Mouse (Mus musculus) MEL (cell line): ENCODE results near the gene Tent2. TPM values are rescaled to one million over a fixed set of nuclear protein-coding genes. Genes with fewer than 3 reads are reported as not detected.

Source experiments
- DNase-seq: peaks from one replicate; pipeline ENCODE4 v3.0.0; 2011; ENCODE audit warnings: low read depth, low spot score
- H3K27ac ChIP-seq: 2 replicates; pipeline ENCODE4 v1.5.1; 2012; ENCODE audit warnings: low read depth, mild to moderate bottlenecking, control low read depth, low read length, moderate library complexity; ENCODE audit not compliant: control insufficient read depth
- H3K27me3 ChIP-seq, 2 experiments: fragments of 150-350 bp in 1 of 2; sonication (generic) in 1 of 2; 2 replicates each; pipeline ENCODE4 v1.6.1; 2012; ENCODE audit warnings: low read length in 2 of 2, mild to moderate bottlenecking in 2 of 2, improper control_type of control experiment in 1 of 2, moderate library complexity in 1 of 2; ENCODE audit not compliant: insufficient read depth in 2 of 2, control insufficient read depth in 1 of 2
- H3K36me3 ChIP-seq, 2 experiments: 2 replicates each; pipeline ENCODE4 v1.6.1; 2012 to 2014; ENCODE audit warnings: low read length in 2 of 2, improper control_type of control experiment in 1 of 2, inconsistent platforms in 1 of 2, mild to moderate bottlenecking in 1 of 2; ENCODE audit not compliant: insufficient read depth in 2 of 2, control insufficient read depth in 1 of 2
- H3K4me1 ChIP-seq, 2 experiments: fragments of 150-350 bp in 1 of 2; sonication (generic) in 1 of 2; 2 replicates each; pipeline ENCODE4 v1.6.1; 2012; ENCODE audit warnings: low read length in 2 of 2, improper control_type of control experiment in 1 of 2, mild to moderate bottlenecking in 1 of 2; ENCODE audit not compliant: insufficient read depth in 2 of 2, control insufficient read depth in 1 of 2
- H3K4me3 ChIP-seq, 2 experiments: fragments of 150-350 bp in 1 of 2; sonication (generic) in 1 of 2; 2 replicates each; pipeline ENCODE4 v1.5.1; 2012; ENCODE audit warnings: low read depth in 2 of 2, low read length in 2 of 2, mild to moderate bottlenecking in 2 of 2, moderate library complexity in 2 of 2, control low read depth in 1 of 2, improper control_type of control experiment in 1 of 2; ENCODE audit not compliant: control insufficient read depth in 1 of 2, insufficient read depth in 1 of 2
- H3K79me2 ChIP-seq: 2 replicates; pipeline ENCODE4 v1.6.1; 2012; ENCODE audit warnings: mild to moderate bottlenecking, low read length, moderate library complexity; ENCODE audit not compliant: control insufficient read depth, poor library complexity, insufficient read depth
- H3K9ac ChIP-seq: 2 replicates; pipeline ENCODE4 v1.6.1; 2012; ENCODE audit warnings: low read depth, mild to moderate bottlenecking, control low read depth, low read length, moderate library complexity; ENCODE audit not compliant: control insufficient read depth, poor library complexity, severe bottlenecking
- H3K9me3 ChIP-seq: fragments of 150-350 bp; sonication (generic); replicated peaks from 2 replicates; pipeline ENCODE4 v1.6.1; 2012; ENCODE audit warnings: mild to moderate bottlenecking, low read length, improper control_type of control experiment, moderate library complexity; ENCODE audit not compliant: insufficient read depth
- BHLHE40 ChIP-seq: IDR thresholded peaks from 2 replicates; pipeline ENCODE4 v1.6.1; 2012; ENCODE audit warnings: low read depth, mild to moderate bottlenecking, inconsistent platforms, low read length, improper control_type of control experiment, borderline replicate concordance
- CHD1 ChIP-seq: IDR thresholded peaks from 2 replicates; pipeline ENCODE4 v1.6.1; 2012; ENCODE audit warnings: low read depth, mild to moderate bottlenecking, inconsistent platforms, low read length, improper control_type of control experiment
- CTCF ChIP-seq, 3 experiments: IDR thresholded peaks in 2 of 3; conservative IDR thresholded peaks in 1 of 3; 2 replicates each; pipeline ENCODE4 v1.5.1; 2011 to 2012; ENCODE audit warnings: low read length in 3 of 3, low read depth in 2 of 3, mild to moderate bottlenecking in 2 of 3, improper control_type of control experiment in 1 of 3, inconsistent platforms in 1 of 3, mixed read lengths in 1 of 3, moderate library complexity in 1 of 3; ENCODE audit not compliant: control insufficient read depth in 1 of 3, insufficient read depth in 1 of 3, poor library complexity in 1 of 3, severe bottlenecking in 1 of 3
- E2F4 ChIP-seq: IDR thresholded peaks from 2 replicates; pipeline ENCODE4 v1.6.1; 2011; ENCODE audit warnings: low read depth, low read length, improper control_type of control experiment, borderline replicate concordance
- ETS1 ChIP-seq: IDR thresholded peaks from 2 replicates; pipeline ENCODE4 v1.6.1; 2012; ENCODE audit warnings: low read depth, mild to moderate bottlenecking, inconsistent platforms, low read length, improper control_type of control experiment, moderate library complexity
- GABPA ChIP-seq: IDR thresholded peaks from 2 replicates; pipeline ENCODE4 v1.6.1; 2012; ENCODE audit warnings: low read depth, mild to moderate bottlenecking, inconsistent platforms, low read length, improper control_type of control experiment, moderate library complexity
- HCFC1 ChIP-seq: IDR thresholded peaks from 2 replicates; pipeline ENCODE4 v1.6.1; 2012; ENCODE audit warnings: low read depth, mild to moderate bottlenecking, inconsistent platforms, low read length, improper control_type of control experiment, moderate library complexity
- JUND ChIP-seq: IDR thresholded peaks from 2 replicates; pipeline ENCODE4 v1.6.1; 2011; ENCODE audit warnings: low read depth, mild to moderate bottlenecking, improper control_type of control experiment, low read length
- MEF2A ChIP-seq: IDR thresholded peaks from 2 replicates; pipeline ENCODE4 v1.6.1; 2014; ENCODE audit warnings: low read depth, mild to moderate bottlenecking, inconsistent platforms, low read length, improper control_type of control experiment; ENCODE audit not compliant: poor library complexity, insufficient replicate concordance, severe bottlenecking; ENCODE audit errors: extremely low read depth
- MYB ChIP-seq: IDR thresholded peaks from 2 replicates; pipeline ENCODE4 v1.6.1; 2011; ENCODE audit warnings: mild to moderate bottlenecking, low read depth, low read length, improper control_type of control experiment
- NRF1 ChIP-seq: IDR thresholded peaks from 2 replicates; pipeline ENCODE4 v1.6.1; 2014; ENCODE audit warnings: low read depth, mild to moderate bottlenecking, inconsistent platforms, low read length, improper control_type of control experiment, moderate library complexity; ENCODE audit not compliant: poor library complexity, insufficient read depth, severe bottlenecking
- POLR2A ChIP-seq, 2 experiments: IDR thresholded peaks; 2 replicates each; pipeline ENCODE4 v1.6.1; 2011 to 2012; ENCODE audit warnings: low read length in 2 of 2, mild to moderate bottlenecking in 2 of 2, control low read depth in 1 of 2, improper control_type of control experiment in 1 of 2, low read depth in 1 of 2, moderate library complexity in 1 of 2; ENCODE audit not compliant: control insufficient read depth in 1 of 2, insufficient read depth in 1 of 2, poor library complexity in 1 of 2
- POLR2AphosphoS2 ChIP-seq: IDR thresholded peaks from 2 replicates; pipeline ENCODE4 v1.6.1; 2011; ENCODE audit warnings: low read length, improper control_type of control experiment
- RAD21 ChIP-seq: IDR thresholded peaks from 2 replicates; pipeline ENCODE4 v1.6.1; 2011; ENCODE audit warnings: mild to moderate bottlenecking, low read depth, low read length, improper control_type of control experiment
- RCOR1 ChIP-seq: IDR thresholded peaks from 2 replicates; pipeline ENCODE4 v1.6.1; 2012; ENCODE audit warnings: low read depth, mild to moderate bottlenecking, inconsistent platforms, low read length, improper control_type of control experiment
- SIN3A ChIP-seq: IDR thresholded peaks from 2 replicates; pipeline ENCODE4 v1.6.1; 2012; ENCODE audit warnings: low read length, improper control_type of control experiment, inconsistent platforms
- SMC3 ChIP-seq: IDR thresholded peaks from 2 replicates; pipeline ENCODE4 v1.6.1; 2011; ENCODE audit warnings: low read depth, low read length, improper control_type of control experiment
- TAL1 ChIP-seq: IDR thresholded peaks from 2 replicates; pipeline ENCODE4 v1.6.1; 2012; ENCODE audit warnings: mild to moderate bottlenecking, inconsistent platforms, low read length, moderate library complexity, mixed read lengths
- TCF12 ChIP-seq: IDR thresholded peaks from 2 replicates; pipeline ENCODE4 v1.6.1; 2014; ENCODE audit warnings: low read depth, mild to moderate bottlenecking, inconsistent platforms, low read length, improper control_type of control experiment, moderate library complexity
- UBTF ChIP-seq: IDR thresholded peaks from 2 replicates; pipeline ENCODE4 v1.6.1; 2012; ENCODE audit warnings: low read depth, mild to moderate bottlenecking, inconsistent platforms, low read length, improper control_type of control experiment, moderate library complexity, borderline replicate concordance; ENCODE audit not compliant: insufficient read depth
- USF1 ChIP-seq: IDR thresholded peaks from 2 replicates; pipeline ENCODE4 v1.6.1; 2014; ENCODE audit warnings: low read depth, mild to moderate bottlenecking, inconsistent platforms, low read length, improper control_type of control experiment, moderate library complexity
- ZMIZ1 ChIP-seq: IDR thresholded peaks from 2 replicates; pipeline ENCODE4 v1.6.1; 2012; ENCODE audit warnings: low read depth, mild to moderate bottlenecking, inconsistent platforms, low read length, improper control_type of control experiment, moderate library complexity
- polyA plus RNA-seq, 2 experiments: library from polyadenylated mRNA; stranded (reverse) in 1 of 2; unstranded in 1 of 2; fragments of >175 nt in 1 of 2; fragments of >200 nt in 1 of 2; gene quantifications; 2 replicates each; pipeline versions ENCODE4 v1.2.1 to v1.2.4; 2012; ENCODE audit warnings: low replicate concordance in 2 of 2, low read depth in 1 of 2; ENCODE audit not compliant: insufficient read length in 2 of 2, insufficient read depth in 1 of 2, missing spikeins in 1 of 2
- total RNA-seq: library from RNA; depleted of rRNA; stranded (reverse); fragments of 300-350 nt; gene quantifications from 2 replicates; pipeline ENCODE4 v1.2.3, GENCODE M21; 2012

The Tent2 gene
- total and polyA plus RNA-seq, 3 experiments: 13.0 to 39.2 TPM; not detected in 1

- peaks cover 4% of the 10 kb centered on the region; the same call in 1 of the 2 replicates for H3K79me2 ChIP-seq
- no peaks in the 10 kb centered on the region; a peak in 2 of 4 replicates for H3K4me1 ChIP-seq
- no peaks in the 10 kb centered on the region for H3K27me3 ChIP-seq
- H3K9ac ChIP-seq: no peak overlapping the region
- no peak for TF ChIP-seq ETS1
- no peak for TF ChIP-seq SIN3A
- no peaks in the 10 kb centered on the region for H3K9me3 ChIP-seq
- H3K36me3 ChIP-seq: peaks cover 0 to 33% of the 10 kb centered on the region in 2 experiments; a peak in 3 of 4 replicates
- no peak overlapping the region for H3K4me3 ChIP-seq
- no peak overlapping the region for H3K27ac ChIP-seq
- DNase-seq: no peak
These were observed 12.7 kb downstream of the Tent2 start for GRCm38 (mm10) chr13:93179522-93179921.

DNA sequence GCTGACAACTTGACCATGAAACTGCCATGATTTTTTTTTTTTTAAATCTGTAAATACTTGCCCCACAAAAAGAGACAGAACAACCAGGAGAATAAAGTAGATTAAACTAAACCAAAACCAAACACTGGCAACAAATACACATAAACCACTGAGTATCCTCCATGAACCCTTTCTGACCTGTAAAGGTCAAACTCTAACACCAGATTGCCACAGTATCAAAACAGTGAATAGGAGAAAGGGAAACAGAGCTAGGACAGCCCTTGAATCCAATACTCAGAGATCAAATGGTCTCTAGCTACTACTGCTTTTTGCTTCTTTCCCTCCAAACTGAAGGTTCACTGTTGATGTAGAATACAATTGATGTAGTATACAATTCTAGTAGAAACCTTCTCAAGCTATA is 14.6 kb downstream of the Tent2 start:
- Histone ChIP-seq H3K79me2 (peaks cover 4% of the 10 kb centered on the region; the same call in 1 of the 2 replicates), H3K27ac (no peak overlapping the region), H3K27me3 (no peaks in the 10 kb centered on the region), H3K9me3 (no peaks in the 10 kb centered on the region), H3K36me3 (peaks cover 0 to 38% of the 10 kb centered on the region in 2 experiments; a peak in 3 of 4 replicates), H3K9ac (no peak overlapping the region), H3K4me1 (no peaks in the 10 kb centered on the region; a peak in 2 of 4 replicates), H3K4me3 (no peak overlapping the region)
- no peak for DNase-seq
- TF ChIP-seq ZMIZ1 (no peak), CTCF (IDR thresholded peaks at IDR 0.05 in 2 of 3, conservative IDR thresholded peaks at IDR 0.05 in 1 of 3; ENCODE audit: control insufficient read depth in 1 of 3, insufficient read depth in 1 of 3, low read depth in 2 of 3, low read length in 3 of 3, poor library complexity in 1 of 3, severe bottlenecking in 1 of 3) (no peak), MEF2A (no peak), BHLHE40 (no peak), RAD21 (no peak)

DNA sequence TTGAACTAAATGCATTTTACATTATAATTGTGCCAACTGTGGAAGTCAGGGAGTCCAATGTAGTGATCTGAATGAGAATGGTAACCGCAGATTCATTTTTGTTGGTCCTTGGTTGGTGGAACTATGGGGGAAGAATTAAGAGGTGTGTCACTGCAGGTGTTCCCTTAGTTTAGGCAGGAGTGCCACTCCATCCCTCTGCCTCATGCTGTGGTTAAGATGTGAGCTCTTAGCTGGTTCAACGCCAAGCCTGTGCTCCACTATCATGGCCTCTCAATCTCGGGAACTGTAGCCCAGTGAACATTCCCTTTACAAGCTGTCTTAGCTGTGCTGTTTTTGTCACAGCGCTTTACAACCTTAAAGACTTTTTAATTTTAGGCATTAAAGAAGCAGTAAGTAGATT is 28.9 kb downstream of the Tent2 start:
- no peak overlapping the region for H3K9ac ChIP-seq
- TF ChIP-seq NRF1 (no peak), TAL1 (no peak), POLR2A (IDR thresholded peaks at IDR 0.05; ENCODE audit: control insufficient read depth in 1 of 2, insufficient read depth in 1 of 2, low read depth in 1 of 2, low read length in 2 of 2, poor library complexity in 1 of 2) (no peak), CHD1 (no peak), SMC3 (no peak), JUND (no peak), TCF12 (no peak), POLR2AphosphoS2 (no peak), RCOR1 (no peak), E2F4 (no peak), USF1 (no peak), MYB (no peak), ZMIZ1 (no peak), GABPA (no peak), UBTF (no peak), HCFC1 (no peak)
- no peaks in the 10 kb centered on the region for H3K4me1 ChIP-seq
- H3K79me2 ChIP-seq: no peaks in the 10 kb centered on the region
- no peaks in the 10 kb centered on the region for H3K27me3 ChIP-seq
- no peak overlapping the region for H3K27ac ChIP-seq
- no peak for DNase-seq
- H3K36me3 ChIP-seq: peaks cover 0 to 37% of the 10 kb centered on the region in 2 experiments; a peak in 2 of 4 replicates
- no peaks in the 10 kb centered on the region for H3K9me3 ChIP-seq
- no peak overlapping the region for H3K4me3 ChIP-seq
